Mouse (Mus musculus) C2C12 (cell line): ENCODE measurements around the gene Vac14.

Source experiments
- CTCF ChIP-seq: IDR thresholded peaks from one replicate; pipeline ENCODE4 v1.5.1; 2011; ENCODE audit not compliant: control insufficient read depth, insufficient read depth, insufficient read length
- FOSL1 ChIP-seq: IDR thresholded peaks from one replicate; pipeline ENCODE4 v1.8.0; 2011; ENCODE audit warnings: mild to moderate bottlenecking, low read length; ENCODE audit not compliant: poor library complexity, insufficient read depth, severe bottlenecking
- MYOD1 ChIP-seq: IDR thresholded peaks from one replicate; pipeline ENCODE4 v1.6.1; 2011; ENCODE audit warnings: low read depth; ENCODE audit not compliant: control insufficient read depth, insufficient read length
- MYOG ChIP-seq: IDR thresholded peaks from one replicate; pipeline ENCODE4 v1.6.1; 2011; ENCODE audit not compliant: control insufficient read depth, insufficient read length; ENCODE audit errors: extremely low read depth
- USF1 ChIP-seq: IDR thresholded peaks from one replicate; pipeline ENCODE4 v1.6.1; 2011; ENCODE audit warnings: low read depth, mild to moderate bottlenecking, control low read depth, moderate library complexity

- TF ChIP-seq CTCF (no peak), MYOD1 (no peak), FOSL1 (no peak), MYOG (no peak), USF1 (no peak)
These were observed 71.6 kb downstream of the Vac14 start for GRCm38 (mm10) chr8:110689961-110690360.
